Mouse (Mus musculus): ENCODE measurements at regions not wholly inside any gene's neighbourhood (a gene's known extent, or its start where the extent isn't known, plus 50 kb on each side); places are given as distances from the start of the nearest gene placed in this dataset.

GRCm38 (mm10) chr4:55134339-55134738, 189.5 kb downstream of the Zfp462 start:
- ATAC-seq (replicated peaks; ENCODE audit: poor library complexity) = no peak

- no peak for ATAC-seq (replicated peaks; ENCODE audit: poor library complexity)
These were observed 189.9 kb downstream of the Zfp462 start for GRCm38 (mm10) chr4:55134791-55135190.

- no peak for ATAC-seq (replicated peaks; ENCODE audit: poor library complexity)
These were observed 191.4 kb downstream of the Zfp462 start for GRCm38 (mm10) chr4:55136283-55136682.

- ATAC-seq (replicated peaks; ENCODE audit: poor library complexity) = peak; percentile 80
These were observed 193.0 kb downstream of the Zfp462 start for GRCm38 (mm10) chr4:55137781-55138394.

GRCm38 (mm10) chr4:55141317-55141716, 196.5 kb downstream of the Zfp462 start:
- ATAC-seq (replicated peaks; ENCODE audit: poor library complexity) = no peak

GRCm38 (mm10) chr4:55141923-55142732, 197.3 kb downstream of the Zfp462 start:
- peak; percentile 58 for ATAC-seq (replicated peaks; ENCODE audit: poor library complexity)

- no peak for ATAC-seq (replicated peaks; ENCODE audit: poor library complexity)
These were observed 198.6 kb downstream of the Zfp462 start for GRCm38 (mm10) chr4:55143400-55143799.

- no peak for ATAC-seq (replicated peaks; ENCODE audit: poor library complexity)
These were observed 200.1 kb downstream of the Zfp462 start for GRCm38 (mm10) chr4:55144995-55145394.

- no peak for ATAC-seq (replicated peaks; ENCODE audit: poor library complexity)
These were observed 201.1 kb downstream of the Zfp462 start for GRCm38 (mm10) chr4:55145968-55146367.

- ATAC-seq (replicated peaks; ENCODE audit: poor library complexity) = no peak
These were observed 201.5 kb upstream of the Rad23b start for GRCm38 (mm10) chr4:55148380-55148779.

- no peak for ATAC-seq (replicated peaks; ENCODE audit: poor library complexity)
These were observed 195.3 kb upstream of the Rad23b start for GRCm38 (mm10) chr4:55154556-55154955.

GRCm38 (mm10) chr4:55158166-55158739, 191.6 kb upstream of the Rad23b start:
- ATAC-seq (replicated peaks; ENCODE audit: poor library complexity) = no peak

- ATAC-seq (replicated peaks; ENCODE audit: poor library complexity) = no peak
These were observed 183.6 kb upstream of the Rad23b start for GRCm38 (mm10) chr4:55166266-55166665.

GRCm38 (mm10) chr4:55169063-55169462, 180.8 kb upstream of the Rad23b start:
- ATAC-seq (replicated peaks; ENCODE audit: poor library complexity) = no peak

GRCm38 (mm10) chr4:55172334-55172891, 177.4 kb upstream of the Rad23b start:
- ATAC-seq (replicated peaks; ENCODE audit: poor library complexity) = no peak

- no peak for ATAC-seq (replicated peaks; ENCODE audit: poor library complexity)
These were observed 173.8 kb upstream of the Rad23b start for GRCm38 (mm10) chr4:55176026-55176425.

- no peak for ATAC-seq (replicated peaks; ENCODE audit: poor library complexity)
These were observed 170.4 kb upstream of the Rad23b start for GRCm38 (mm10) chr4:55179456-55179855.

GRCm38 (mm10) chr4:55183519-55183918, 166.3 kb upstream of the Rad23b start:
- no peak for ATAC-seq (replicated peaks; ENCODE audit: poor library complexity)

GRCm38 (mm10) chr4:55188716-55189115, 161.1 kb upstream of the Rad23b start:
- ATAC-seq (replicated peaks; ENCODE audit: poor library complexity) = no peak

- no peak for ATAC-seq (replicated peaks; ENCODE audit: poor library complexity)
These were observed 159.3 kb upstream of the Rad23b start for GRCm38 (mm10) chr4:55190586-55190985.

- ATAC-seq (replicated peaks; ENCODE audit: poor library complexity) = no peak
These were observed 155.8 kb upstream of the Rad23b start for GRCm38 (mm10) chr4:55194061-55194460.

GRCm38 (mm10) chr4:55194552-55194951, 155.3 kb upstream of the Rad23b start:
- no peak for ATAC-seq (replicated peaks; ENCODE audit: poor library complexity)
